Mouse (Mus musculus) bone marrow, adult 2 months (tissue): ENCODE measurements around the gene Lbx1.

Experiments used
- CTCF ChIP-seq: fragments of 200-500 bp; IDR thresholded peaks from 2 replicates; pipeline ENCODE4 v1.5.1; 2011; ENCODE audit warnings: low read length, control low read depth; ENCODE audit not compliant: control insufficient read depth, insufficient read depth
- POLR2A ChIP-seq: fragments of 200-500 bp; IDR thresholded peaks from 2 replicates; pipeline ENCODE4 v1.6.1; 2011; ENCODE audit warnings: low read depth, mild to moderate bottlenecking, control low read depth, low read length, borderline replicate concordance; ENCODE audit not compliant: control insufficient read depth

- TF ChIP-seq POLR2A = no peak
- no peak for TF ChIP-seq CTCF
Measured at GRCm38 (mm10) chr19:45237665-45238209, 2.1 kb upstream of the Lbx1 start.
